Mouse (Mus musculus): ENCODE results near the gene Phospho2.
"Not testable (repeated sequence)": the region's sequence is repeated elsewhere in the genome, so short reads cannot be mapped to it uniquely, and the experiment has no call there.

Gene Phospho2

GRCm38 (mm10) chr2:69789429-69790069 lies at the start of gene Phospho2, which contains the start of gene Ccdc173:
Phospho2 (plus strand) TSS chr2:69789623.
Ccdc173 (minus strand) TSS chr2:69789575.
- DNase-seq (ENCODE audit: low spot score) = peak; percentile 98

DNA sequence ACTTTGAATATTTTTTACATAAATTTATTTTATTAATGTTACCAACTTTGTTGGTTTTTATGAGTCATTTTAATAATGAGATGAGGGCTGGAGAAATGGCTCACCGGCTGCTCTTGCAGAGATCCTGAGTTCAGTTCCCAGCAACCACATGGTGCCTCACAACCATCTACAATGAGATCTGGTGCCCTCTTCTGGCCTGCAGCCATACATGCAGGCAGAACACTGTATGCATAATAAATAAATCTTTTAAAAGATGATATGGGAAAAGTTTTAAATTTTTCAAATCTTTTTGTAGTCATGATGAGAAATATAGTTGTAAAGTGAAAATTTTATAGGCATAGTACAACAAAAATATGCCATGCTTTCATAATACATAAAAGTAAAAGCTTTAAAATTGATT lies 44.3 kb upstream of the Phospho2 start:
- DNase-seq (ENCODE audit: low spot score) = no peak

GRCm38 (mm10) chr2:69760980-69761379 lies 28.4 kb upstream of the Phospho2 start:
- DNase-seq (ENCODE audit: low spot score) = no peak

DNA sequence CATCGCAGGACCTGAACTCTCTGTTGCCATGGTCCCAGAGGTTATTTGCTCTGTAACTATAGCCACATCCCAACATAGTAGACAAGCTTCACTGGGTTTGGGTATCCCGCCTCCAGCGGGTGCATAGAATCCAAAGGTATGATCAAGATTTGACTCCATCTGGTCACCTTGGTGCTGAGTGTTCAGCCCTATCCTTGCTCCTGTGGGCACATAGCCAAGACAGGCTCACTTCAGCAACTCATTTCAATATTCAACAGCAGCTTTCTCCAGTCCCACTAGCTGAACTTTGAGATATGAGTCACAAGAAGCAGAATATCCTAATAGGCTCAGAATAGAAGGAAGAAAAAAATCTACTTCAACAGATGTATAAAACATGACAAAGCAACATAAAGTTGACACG lies 26.1 kb upstream of the Phospho2 start:
- no peak for DNase-seq (ENCODE audit: low spot score)

GRCm38 (mm10) chr2:69764716-69765115 lies 24.7 kb upstream of the Phospho2 start:
- no peak for DNase-seq (ENCODE audit: low spot score)

- DNase-seq (ENCODE audit: low spot score) = no peak
Measured at GRCm38 (mm10) chr2:69773331-69773730, 16.1 kb upstream of the Phospho2 start.

- no peak for DNase-seq (ENCODE audit: low spot score)
Measured at GRCm38 (mm10) chr2:69777985-69778835, 11.2 kb upstream of the Phospho2 start.

DNA sequence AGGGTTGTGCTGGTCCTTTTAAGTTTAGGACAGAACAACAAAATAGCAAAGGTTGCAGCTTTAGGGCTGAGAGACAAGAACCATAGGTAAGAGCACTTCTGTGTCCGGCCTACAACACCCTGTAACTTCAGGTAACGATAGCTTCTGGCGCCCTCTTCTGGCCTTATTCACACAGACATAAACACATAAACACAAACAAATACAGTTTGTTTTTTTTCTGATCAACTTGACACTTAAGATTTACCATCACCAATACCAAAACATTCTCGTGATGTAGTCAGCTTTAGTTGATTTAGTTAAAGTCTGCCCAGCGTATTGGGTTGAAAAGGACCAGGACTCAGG lies 10.6 kb upstream of the Phospho2 start:
- DNase-seq (ENCODE audit: low spot score) = no peak

DNA sequence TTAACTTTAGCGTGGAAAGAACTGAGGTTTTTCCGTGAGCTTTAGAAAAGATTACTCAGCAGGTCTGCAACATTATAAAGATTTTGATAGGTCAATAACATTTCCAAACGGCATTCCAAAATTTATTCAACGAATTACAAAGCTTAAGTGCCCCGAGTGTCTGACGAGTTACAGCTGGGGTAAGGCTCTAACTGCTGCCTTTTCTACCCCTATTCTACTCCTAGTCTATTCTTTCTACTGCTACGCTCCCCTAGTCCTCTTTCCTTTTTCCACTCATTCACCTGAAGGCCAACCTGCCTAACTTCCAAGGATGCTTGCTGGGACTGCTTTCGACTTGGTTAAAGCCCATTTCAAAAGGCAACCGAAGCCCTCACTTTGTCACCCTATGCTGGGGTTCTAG lies 449 bp upstream of the Phospho2 start:
- no peak for DNase-seq (ENCODE audit: low spot score)

DNA sequence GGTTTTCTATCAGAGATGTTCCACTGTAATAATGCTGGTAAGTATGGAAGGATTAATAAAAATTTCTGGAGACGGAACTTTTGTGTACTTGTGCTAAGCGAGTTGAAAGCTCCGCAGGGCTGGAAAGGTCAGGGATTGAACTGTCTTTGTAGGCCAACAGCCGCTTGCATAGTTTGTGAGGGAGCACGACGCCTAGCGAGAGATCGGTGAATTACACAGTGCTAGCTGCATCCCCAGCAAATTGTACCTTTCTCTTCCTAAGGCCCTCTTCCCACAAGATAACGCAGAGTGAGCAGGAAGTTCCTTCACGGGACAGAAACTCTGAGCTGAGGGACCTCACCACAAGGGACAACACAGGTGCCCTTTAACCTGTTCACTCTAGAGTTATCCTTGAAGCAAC lies 862 bp downstream of the Phospho2 start:
- DNase-seq (ENCODE audit: low spot score) = peak; percentile 84

DNA sequence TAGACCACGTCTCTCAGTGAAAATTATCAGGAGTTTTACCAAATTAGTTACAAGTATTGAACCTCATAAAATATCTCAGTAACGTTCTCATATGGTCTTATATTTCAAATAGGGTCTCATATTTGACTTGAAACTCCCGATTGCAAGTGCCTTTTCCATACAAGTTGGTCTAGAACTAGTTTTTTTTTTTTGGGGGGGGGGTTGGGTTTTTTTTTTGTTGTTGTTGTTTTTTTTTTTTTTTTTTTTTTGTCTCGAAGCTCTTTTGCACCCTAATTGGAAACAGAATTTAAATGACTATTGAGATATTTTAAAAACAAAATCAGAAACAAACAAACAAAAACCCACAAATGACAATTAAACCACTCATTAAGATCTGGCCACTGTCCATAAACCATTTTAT lies 1.3 kb downstream of the Phospho2 start:
- no peak for DNase-seq (ENCODE audit: low spot score)

DNA sequence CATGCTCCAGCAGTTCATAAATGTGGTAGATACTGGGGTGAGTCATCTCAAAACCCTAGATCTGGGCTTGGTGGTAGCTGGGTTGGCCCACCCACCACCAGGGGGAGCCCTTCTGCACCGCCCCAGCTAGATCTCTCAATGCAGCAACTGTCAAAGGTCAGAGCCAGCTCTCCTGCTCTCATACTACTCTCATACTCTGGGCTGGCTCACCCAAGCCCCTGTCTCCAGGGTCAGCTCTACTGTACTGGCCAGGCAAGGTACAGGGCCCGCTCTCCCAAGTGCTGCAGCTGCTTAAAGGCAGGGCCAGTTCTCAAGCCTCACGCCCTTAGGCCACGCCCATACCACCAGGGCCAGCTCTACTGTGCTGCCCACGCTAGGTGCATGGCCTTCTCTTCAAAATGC lies 13.5 kb downstream of the Phospho2 start:
- DNase-seq (ENCODE audit: low spot score) = peak; percentile 79

GRCm38 (mm10) chr2:69803756-69804155 lies 14.3 kb downstream of the Phospho2 start:
- no peak for DNase-seq (ENCODE audit: low spot score)

GRCm38 (mm10) chr2:69804663-69805062 lies 15.2 kb downstream of the Phospho2 start:
- DNase-seq (ENCODE audit: low spot score) = not testable (repeated sequence)

GRCm38 (mm10) chr2:69810169-69810568 lies 20.7 kb downstream of the Phospho2 start:
- DNase-seq (ENCODE audit: low spot score) = peak; percentile 77

DNA sequence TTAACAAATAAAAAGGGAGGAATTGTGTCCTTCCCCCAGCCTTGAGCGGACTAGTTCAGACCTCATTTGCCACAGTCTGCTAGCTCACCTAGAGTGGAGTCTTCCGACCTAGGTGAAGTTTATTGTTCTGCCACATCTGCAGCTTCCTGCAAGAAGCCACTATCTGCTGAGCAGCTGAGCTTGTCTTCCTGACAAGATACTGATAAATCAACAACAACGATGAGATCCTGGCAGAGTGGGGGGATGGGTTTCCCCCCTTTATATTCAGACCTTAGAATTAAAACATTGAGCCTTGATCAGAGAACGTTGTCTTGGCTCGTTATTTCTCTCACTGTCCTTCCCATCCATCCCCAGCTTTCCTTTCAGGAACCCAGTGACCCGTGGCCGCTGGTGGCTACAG lies 21.9 kb downstream of the Phospho2 start:
- DNase-seq (ENCODE audit: low spot score) = not testable (repeated sequence)

DNA sequence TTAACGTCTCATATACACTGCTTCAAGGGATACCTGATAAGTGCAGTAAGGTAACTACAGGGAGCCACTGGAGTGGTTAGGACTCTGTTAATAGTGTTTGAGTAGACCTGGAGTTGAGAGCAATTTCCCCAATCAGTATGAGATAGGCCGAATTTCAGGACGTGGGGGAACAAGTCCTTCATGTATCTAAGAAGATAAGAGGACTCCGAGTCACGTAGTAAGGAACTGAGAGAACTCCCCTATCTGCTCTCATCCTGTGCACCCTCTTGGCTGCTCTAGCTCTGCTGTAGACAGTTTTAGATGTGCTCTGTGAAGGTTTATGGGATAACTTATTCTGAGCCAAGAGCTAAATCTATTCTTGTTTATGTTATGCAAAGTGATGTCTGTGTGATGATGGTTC lies 27.2 kb downstream of the Phospho2 start:
- DNase-seq (ENCODE audit: low spot score) = no peak

DNA sequence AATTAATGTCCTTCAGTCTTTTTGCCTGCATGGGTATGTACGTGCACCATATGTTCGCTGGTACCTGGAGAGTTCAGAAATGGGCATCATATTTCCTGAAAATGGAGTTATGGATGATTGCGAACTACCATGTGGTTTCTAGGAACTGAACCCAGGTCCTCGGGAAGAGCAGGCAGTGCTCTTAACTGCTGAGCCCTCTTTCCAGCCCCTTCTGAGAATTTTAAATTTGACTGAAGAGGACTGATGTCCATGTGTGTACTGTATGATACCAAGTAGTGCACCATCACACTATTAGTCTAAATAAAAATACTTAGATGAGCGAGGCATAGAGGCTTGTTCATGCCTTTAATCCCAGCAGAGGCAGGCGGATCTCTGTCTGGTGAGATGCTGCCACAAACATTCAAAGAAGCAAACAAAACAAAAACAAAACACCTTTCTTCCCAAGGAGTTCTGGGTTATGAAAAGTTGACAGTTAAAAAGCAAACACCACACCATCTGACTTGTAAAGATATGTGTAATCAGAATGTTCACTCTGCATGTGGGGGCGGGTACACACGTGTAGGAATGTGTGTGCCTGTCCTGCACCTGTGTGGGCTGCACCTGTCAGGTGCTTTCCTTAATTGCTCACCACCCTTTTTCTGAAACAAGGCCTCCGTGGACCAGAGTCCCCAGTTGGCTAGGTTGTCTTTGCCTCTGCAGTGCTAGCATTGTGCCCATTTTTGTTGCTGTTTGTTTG lies 29.1 kb downstream of the Phospho2 start:
- no peak for DNase-seq (ENCODE audit: low spot score)

- no peak for DNase-seq (ENCODE audit: low spot score)
Measured at GRCm38 (mm10) chr2:69820201-69820600, 30.8 kb downstream of the Phospho2 start.

- DNase-seq (ENCODE audit: low spot score) = peak; percentile 51
Measured at GRCm38 (mm10) chr2:69821711-69822110, 32.3 kb downstream of the Phospho2 start, which contains the start of gene Klhl23. Klhl23 (plus strand) TSS chr2:69821944.

DNA sequence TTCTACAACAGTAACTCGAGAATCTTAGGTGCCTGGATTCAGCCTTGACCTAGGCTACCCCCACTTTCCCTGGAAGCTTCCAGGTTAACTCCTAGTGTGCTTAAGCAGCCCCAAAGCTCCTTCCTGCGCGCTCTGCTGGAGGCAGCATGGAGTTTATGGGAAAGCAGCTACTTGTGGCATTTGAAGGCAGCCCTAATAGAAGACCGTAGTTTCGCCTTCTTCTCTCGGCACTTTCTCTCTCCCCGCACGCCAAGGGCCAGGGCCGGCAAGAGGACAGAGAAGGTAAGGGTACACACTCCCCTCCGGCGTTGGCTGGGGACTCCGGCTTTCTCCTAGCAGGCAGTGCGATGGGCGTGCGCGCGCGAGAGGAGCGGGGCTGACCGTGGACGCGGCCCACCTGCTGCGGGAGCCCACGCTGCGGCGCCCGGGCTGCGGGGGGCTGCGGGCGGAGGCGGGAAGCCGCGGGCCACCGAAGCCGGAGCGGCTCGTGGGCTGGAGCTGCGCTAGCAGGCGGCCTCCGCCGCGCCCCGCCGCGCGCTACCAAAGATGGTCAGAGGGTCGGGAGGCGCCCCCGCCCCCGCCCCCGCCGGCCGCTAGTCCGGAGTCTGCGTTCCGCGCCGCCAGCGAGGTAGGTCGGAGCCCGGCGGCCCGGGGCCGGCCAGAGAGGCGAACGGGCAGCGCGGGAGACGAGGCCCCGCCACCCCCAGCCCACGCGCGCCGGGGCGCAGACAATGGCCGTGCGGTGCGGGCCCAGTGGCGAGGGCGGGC lies 33.1 kb downstream of the Phospho2 start:
- DNase-seq (ENCODE audit: low spot score) = peak; percentile 68

DNA sequence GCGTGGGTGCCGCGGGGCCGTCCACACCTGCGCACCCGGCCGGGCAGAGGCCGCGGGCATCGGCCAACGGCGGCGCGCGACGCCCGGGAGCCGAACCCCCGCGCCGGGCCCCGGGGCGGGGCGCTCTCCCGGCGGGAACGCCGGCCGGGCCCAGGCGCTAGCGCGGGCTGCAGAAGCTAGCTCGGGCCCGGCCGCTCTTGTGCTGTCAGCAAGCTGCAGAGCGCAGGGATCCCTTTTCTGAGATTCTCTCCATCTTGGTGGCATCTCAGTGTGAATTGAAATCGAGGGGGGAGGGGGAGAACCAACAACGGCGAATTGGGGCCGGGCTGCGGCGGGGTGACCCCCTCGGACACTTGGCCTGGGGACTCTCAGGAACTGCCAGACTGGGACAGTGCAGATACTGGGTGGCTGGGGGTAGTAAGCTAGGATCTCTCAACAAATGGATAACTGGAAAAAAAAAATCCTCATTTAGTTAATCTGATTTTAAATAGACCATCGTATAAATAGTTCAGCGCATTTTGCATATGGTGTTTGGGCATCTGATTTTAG lies 33.8 kb downstream of the Phospho2 start:
- peak; percentile 42 for DNase-seq (ENCODE audit: low spot score)
